Mouse (Mus musculus) left cerebral cortex, postnatal 4 days (tissue): ENCODE results near the gene 1700057G04Rik. TPM values are rescaled to one million over a fixed set of nuclear protein-coding genes. Genes with fewer than 3 reads are reported as not detected.
A peak's percentile ranks its signal among the peaks of the same experiment; 100 is the strongest.

Source experiments
- DNase-seq: peaks from one replicate; pipeline ENCODE4 v3.0.0-alpha.2; 2022
- intact Hi-C: fragments of 180-260 bp; cut with DNase I; formaldehyde crosslinking; loops from one replicate; pipeline ENCODE4 v1.15.1; 2025
- total RNA-seq, 2 experiments: library from RNA; stranded (reverse); gene quantifications; 2 replicates each; pipeline ENCODE4 v1.2.3; 2021

Gene 1700057G04Rik
- not detected for total RNA-seq

DNA sequence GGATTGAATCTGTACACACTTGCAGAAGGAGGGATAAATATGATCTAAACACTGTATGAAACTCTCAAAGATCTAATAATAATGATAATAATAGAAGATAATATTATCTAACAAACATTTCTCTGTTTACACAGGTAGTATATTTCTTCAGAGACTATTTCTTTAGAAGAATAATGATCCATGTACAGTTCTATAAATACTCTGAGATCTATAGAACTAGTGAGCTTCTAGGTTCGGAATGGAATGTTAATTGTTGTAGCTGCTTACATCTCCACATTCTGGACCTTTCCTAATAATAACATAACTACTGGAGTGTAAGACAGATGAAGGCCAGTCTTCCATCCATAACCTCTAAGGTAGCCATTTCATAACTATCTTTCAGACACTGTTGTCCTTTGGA is at the start of gene 1700057G04Rik:
TSS of gene 1700057G04Rik (plus strand) at position 301 of the 400 bp plus-strand sequence.
- intact Hi-C loops, result no loop called here
- no peak for DNase-seq

GRCm38 (mm10) chr9:92260481-92261159 is 48.6 kb upstream of the 1700057G04Rik start:
- no peak for DNase-seq
- intact Hi-C loops, result no loop called here

DNA sequence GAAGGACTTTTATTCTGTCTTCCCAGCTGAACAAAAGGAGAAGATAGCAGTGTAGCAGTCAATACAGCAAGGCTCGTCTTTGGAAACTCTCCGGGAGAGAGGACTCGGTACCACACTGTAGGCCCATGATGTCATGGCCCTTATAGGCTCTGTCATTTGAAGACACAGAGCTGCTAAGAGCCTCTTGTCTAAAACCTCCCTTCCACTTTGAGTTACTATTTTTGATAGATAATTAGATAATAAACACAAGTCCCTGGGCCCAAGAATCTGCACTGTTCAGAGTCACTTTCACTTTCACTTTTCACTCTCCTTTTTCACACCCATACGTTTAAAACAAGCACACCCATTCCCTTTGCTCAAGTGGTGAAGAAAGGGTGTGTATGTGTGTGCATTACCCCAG is 43.5 kb upstream of the 1700057G04Rik start:
- DNase-seq, result no peak
- intact Hi-C loops, result no loop called here

DNA sequence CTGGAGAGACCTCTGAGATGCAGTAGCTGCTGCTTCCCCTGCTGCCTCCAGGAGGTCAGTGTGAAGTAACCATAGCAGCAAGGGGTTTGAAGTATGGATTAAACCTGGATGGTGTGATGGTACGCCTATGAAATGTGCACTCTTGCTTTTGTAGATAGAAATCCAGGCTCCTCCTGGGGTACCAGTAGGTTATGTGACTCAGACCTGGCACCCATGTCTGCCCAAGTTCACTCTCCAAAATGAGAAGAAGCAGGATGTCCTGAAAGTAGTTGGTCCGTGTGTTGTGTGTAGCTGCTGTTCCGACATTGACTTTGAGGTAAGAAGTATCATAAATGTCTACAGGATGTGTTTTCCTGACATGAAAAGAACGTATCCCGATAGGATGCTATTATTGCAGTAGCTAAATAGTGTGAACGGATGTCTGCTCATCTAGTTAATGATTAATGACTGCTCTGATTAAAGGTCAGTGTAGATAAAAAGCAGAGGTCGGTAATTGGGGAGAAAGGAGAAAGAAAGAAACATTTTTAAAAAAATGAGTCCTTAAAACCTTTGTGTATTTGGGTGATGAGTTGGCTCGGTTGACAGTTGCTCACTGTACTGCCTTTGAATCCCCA is 42.5 kb upstream of the 1700057G04Rik start:
- intact Hi-C loops, result no loop called here
- no peak for DNase-seq

GRCm38 (mm10) chr9:92267732-92268131 is 41.4 kb upstream of the 1700057G04Rik start:
- intact Hi-C loops, result no loop called here
- DNase-seq, result no peak

DNA sequence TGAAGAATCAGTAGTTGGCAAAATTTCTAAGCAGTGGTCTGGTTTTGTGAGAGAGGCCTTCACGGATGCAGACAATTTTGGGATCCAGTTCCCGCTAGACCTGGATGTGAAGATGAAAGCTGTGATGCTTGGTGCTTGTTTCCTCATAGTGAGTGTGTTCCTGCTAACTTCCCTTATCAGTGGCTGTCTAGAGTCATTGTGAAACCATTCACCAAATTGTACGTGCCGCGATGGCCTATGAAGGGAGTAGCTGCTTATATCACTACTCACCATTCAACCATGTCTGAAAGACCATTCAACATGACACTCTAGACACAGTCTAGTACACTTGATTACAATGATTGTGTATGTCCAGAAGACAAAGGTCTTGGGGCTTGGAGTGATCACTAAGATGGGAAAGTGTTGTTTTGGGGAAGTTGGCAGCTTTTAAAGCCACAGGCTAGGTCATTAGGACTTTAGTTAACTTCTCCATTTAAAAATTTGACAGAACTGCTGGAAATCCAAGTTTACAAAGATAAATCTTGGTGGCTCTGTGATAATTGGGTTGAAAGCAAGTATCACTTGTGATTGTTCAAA is 39.3 kb upstream of the 1700057G04Rik start:
- intact Hi-C loops, result no loop called here

GRCm38 (mm10) chr9:92270927-92271326 is 38.2 kb upstream of the 1700057G04Rik start:
- peak; percentile 78 for DNase-seq
- intact Hi-C loops, result no loop called here

More for the DNA sequence above, 39.3 kb upstream of the 1700057G04Rik start:
- DNase-seq, result no peak

GRCm38 (mm10) chr9:92272650-92273049 is 36.5 kb upstream of the 1700057G04Rik start:
- intact Hi-C loops, result no loop called here
- DNase-seq, result no peak

- intact Hi-C loops, result no loop called here
- no peak for DNase-seq
These were observed 35.9 kb upstream of the 1700057G04Rik start for GRCm38 (mm10) chr9:92273271-92273670.

DNA sequence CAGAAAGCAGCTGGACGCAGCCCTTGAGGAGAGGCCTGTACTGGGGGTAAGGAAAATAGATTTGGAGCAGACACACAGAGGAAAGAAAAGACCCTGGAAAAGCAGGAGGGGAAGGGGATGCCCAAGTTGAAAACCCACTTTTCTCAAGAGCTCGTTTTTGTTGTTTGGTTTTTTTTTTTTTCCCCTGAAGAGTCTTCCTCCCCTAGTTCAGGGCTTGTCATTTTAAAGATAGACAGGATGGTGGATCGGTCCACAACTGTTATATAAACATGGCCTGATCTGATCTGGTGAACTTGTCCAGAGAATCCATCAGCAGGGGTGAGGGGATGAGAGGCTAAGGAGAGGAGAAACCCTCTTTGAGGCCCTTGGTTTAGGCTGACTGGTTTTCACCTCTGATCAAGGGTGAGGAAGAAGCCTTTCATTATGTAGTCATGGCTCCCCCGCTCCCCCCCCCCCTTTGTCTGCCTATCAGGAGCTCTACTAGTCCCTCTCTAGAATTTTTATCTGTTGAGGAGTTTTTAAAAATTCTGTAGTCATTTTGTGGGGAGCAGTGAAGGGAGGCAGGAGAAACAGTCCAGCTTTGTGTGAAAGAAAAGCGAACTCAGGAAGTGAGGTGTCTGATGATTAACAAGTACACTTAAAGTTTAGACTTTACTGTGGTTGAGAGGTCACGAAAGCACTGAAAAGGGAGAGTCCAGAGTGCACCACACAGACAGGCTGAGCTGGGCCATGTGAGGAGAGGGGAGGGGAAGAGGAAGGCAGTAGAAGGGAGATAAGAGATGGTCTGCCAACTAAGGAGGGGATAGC is 35.0 kb upstream of the 1700057G04Rik start:
- no peak for DNase-seq
- intact Hi-C loops, result no loop called here

GRCm38 (mm10) chr9:92275486-92276207 is 33.5 kb upstream of the 1700057G04Rik start, which contains the start of gene Plscr2:
TSS of gene Plscr2 (plus strand) at chr9:92275602.
- intact Hi-C loops, result no loop called here
- no peak for DNase-seq

- intact Hi-C loops, result no loop called here
- no peak for DNase-seq
These were observed 32.8 kb upstream of the 1700057G04Rik start for GRCm38 (mm10) chr9:92276360-92276759.

DNA sequence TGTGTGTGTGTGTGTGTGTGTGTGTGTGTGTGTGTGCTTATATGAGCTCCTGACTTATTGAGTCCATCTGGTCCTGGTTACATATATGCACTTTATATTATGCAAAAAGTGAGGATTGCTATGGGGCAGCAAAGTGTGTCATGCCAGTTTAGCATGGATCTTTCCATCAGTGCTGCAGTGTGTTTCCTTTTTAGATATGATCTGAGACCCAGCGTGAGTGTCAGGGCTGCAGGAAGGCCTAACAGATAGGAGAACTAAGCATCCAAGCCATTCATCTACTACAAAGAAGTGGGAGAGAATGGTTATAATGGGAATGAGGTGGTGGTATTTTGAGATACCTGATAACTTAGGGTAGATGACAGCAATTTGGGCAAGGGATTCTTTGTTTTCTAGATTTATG is 29.1 kb upstream of the 1700057G04Rik start:
- intact Hi-C loops, result no loop called here

GRCm38 (mm10) chr9:92282563-92283171 is 26.5 kb upstream of the 1700057G04Rik start:
- intact Hi-C loops, result no loop called here
- no peak for DNase-seq

More for the DNA sequence above, 29.1 kb upstream of the 1700057G04Rik start:
- no peak for DNase-seq

DNA sequence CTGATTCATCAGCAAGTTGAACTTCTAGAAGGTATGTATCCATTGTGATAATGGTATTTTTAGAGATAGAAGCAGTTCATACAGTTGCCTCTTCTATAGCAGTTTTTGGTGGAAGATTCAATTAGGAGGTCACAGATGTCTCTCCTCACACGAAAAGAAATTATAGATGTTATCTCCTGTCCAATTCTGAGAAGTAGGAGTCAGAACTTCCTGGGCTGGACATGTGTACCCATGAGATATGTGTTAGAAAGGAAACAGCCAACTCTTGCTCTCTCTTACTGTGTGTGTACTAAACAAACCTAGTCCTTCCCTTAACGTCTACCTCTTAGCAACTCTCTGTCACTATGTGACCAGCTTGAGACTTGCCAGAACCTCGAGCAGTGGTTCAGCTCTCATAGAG is 19.5 kb upstream of the 1700057G04Rik start:
- intact Hi-C loops, result no loop called here
- no peak for DNase-seq

DNA sequence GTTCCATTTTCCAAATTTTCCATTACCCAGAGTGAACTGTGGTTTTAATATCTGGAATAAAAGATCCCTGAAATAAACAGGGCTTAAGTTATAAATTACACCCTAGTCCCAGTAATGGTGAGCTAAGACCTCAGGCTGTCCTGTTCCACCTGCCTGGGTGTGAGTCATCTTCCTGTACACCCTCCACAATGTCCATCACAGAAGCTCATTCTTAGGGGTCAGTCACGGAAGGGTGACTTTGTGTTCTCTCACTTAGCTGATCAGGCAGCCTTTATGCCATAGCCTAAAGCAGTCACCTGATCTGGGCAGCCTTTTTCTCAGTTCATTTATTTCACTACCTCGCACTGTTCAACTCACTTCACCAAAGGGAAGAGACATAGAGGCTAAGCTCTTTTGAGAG is 17.0 kb upstream of the 1700057G04Rik start:
- DNase-seq, result no peak
- intact Hi-C loops, result no loop called here

GRCm38 (mm10) chr9:92292922-92293321 is 16.3 kb upstream of the 1700057G04Rik start:
- intact Hi-C loops, result no loop called here

GRCm38 (mm10) chr9:92293560-92294548 is 15.3 kb upstream of the 1700057G04Rik start:
- intact Hi-C loops, result no loop called here
- DNase-seq, result no peak

More at GRCm38 (mm10) chr9:92292922-92293321, 16.3 kb upstream of the 1700057G04Rik start:
- no peak for DNase-seq

DNA sequence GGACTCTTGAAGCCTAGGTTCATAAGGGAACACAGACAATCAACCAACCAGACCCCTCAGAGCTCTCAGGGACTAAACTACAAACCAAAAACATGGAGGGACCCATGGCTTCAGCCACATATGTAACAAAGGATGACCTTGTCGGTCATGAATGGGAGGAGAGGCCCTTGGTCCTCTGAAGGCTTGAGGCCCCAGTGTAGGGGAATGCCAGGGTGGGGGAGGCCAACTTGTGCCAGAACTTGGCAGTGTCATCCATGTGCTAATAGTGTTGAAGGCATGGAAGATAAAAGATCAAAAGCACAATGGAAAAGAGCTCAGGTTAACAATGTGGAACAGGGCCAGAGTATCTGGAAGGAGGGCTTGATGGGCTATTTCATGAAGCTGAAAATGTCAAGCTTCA is 10.9 kb upstream of the 1700057G04Rik start:
- intact Hi-C loops, result no loop called here
- no peak for DNase-seq
